Mouse (Mus musculus) cortical plate, adult 2 months (tissue): ENCODE data around the gene Efna3.

Source experiments
- CTCF ChIP-seq: fragments of 200-500 bp; IDR thresholded peaks from 2 replicates; pipeline ENCODE4 v1.5.1; 2011; ENCODE audit warnings: mild to moderate bottlenecking, control low read depth, low read length; ENCODE audit not compliant: insufficient read depth; ENCODE audit errors: extremely low read depth
- POLR2A ChIP-seq: fragments of 200-500 bp; IDR thresholded peaks from 2 replicates; pipeline ENCODE4 v1.6.1; 2011; ENCODE audit warnings: mild to moderate bottlenecking, low read length, control low read depth; ENCODE audit not compliant: insufficient read depth; ENCODE audit errors: extremely low read depth

DNA sequence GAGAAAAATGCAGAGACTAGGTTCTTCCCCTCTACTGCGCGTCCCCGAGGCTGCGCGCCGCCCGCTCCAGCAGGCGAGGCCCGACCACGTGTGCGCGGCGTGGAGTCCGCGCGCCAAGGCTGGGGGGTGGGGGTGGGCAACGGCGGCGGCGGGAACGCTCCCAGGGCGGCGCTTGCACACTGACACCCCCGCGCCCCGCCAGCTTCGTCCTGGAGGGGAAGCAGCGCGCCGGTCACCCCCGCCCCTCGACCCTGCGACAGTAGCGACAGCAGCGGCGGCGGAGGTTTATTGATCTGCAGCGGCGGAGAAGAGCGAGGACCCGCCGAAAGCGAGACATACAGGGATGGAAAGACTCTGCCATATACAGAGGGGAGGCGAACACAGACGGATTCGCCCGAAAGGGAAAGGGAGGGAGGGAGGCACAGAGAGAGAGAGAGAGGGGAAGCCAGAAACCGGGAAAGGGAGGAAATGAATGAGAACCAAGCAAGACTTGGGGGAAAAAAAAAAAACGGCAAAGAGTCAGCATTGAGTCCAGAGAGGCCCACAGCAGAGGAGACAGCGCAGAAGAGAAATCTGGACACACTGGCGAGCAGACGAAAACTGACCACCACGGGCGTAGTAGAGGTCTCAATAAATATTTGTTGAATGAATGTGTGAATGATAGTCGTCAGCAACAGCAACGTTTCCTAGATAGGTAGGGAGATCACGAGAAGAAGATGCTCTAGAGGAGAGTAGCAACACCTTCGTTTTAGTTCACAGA, 3.0 kb downstream of the Efna3 start:
- TF ChIP-seq POLR2A: no peak
- no peak for TF ChIP-seq CTCF
